Mouse (Mus musculus) mature B cell (primary cell): ENCODE measurements around the gene Gm45713.
"Not testable (repeated sequence)": the region's sequence is repeated elsewhere in the genome, so short reads cannot be mapped to it uniquely, and the experiment has no call there.

Experiments used
- in situ Hi-C: fragments of 300-500 bp; cut with MboI; formaldehyde crosslinking; loops from 2 replicates; pipeline ENCODE4 v1.14.3; 2019

Gene Gm45713

GRCm38 (mm10) chr7:45098541-45099240 lies 37.3 kb downstream of the Gm45713 start:
- in situ Hi-C loops: no loop called here

DNA sequence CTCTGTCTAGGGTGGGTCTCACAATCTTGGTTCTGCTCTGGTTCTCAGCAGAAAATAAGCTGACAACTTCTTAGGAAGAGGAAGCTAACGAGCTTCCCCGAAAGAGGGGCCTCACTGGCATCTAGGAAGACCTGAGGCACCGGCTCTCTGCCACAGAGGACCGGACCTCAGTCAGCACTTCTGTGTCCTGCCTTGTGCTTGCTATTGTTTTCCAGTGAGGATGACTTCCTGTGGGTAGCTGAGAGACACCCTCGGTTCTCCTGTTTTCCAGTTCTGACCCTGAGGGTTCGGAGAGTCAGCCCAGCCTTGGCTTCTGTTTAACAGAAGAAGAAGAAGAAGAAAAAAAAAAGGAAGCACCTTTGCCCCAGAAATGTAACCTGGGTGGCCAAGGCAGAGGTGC lies 38.6 kb downstream of the Gm45713 start:
- in situ Hi-C loops: no loop called here

- in situ Hi-C loops: not testable (repeated sequence)
Measured at GRCm38 (mm10) chr7:45095965-45096364, 40.1 kb downstream of the Gm45713 start.

GRCm38 (mm10) chr7:45095367-45095766 lies 40.7 kb downstream of the Gm45713 start:
- in situ Hi-C loops: no loop called here

DNA sequence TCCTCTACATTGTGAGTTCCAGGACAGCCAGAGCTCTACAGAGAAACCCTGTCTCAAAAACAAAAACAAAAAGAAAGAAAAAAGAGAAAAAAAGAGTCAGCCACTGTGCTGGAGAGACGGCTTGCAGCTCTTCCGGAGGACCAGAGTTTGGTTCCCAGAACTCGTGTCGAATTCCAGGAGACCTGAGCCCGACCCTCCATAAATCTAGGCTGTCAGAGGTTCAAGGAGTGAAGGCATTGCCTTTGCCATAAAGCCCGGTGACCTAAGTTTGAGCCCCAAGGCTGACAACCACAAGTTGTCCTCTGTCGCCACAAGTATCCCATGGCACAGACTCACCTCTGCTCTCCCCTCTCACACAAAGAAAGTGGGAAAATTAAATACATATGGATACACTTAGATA lies 41.9 kb downstream of the Gm45713 start:
- in situ Hi-C loops: no loop called here

GRCm38 (mm10) chr7:45093516-45093905 lies 42.5 kb downstream of the Gm45713 start:
- in situ Hi-C loops: no loop called here

GRCm38 (mm10) chr7:45092828-45093515 lies 43.1 kb downstream of the Gm45713 start:
- in situ Hi-C loops: no loop called here

GRCm38 (mm10) chr7:45092048-45092447 lies 44.0 kb downstream of the Gm45713 start, which contains the start of gene Rcn3:
Gene Rcn3 (minus strand): TSS chr7:45092221.
- in situ Hi-C loops: no loop called here

GRCm38 (mm10) chr7:45091001-45091990 lies 44.7 kb downstream of the Gm45713 start:
- in situ Hi-C loops: no loop called here

- in situ Hi-C loops: no loop called here
Measured at GRCm38 (mm10) chr7:45090251-45090977, 45.6 kb downstream of the Gm45713 start.

GRCm38 (mm10) chr7:45088597-45088996 lies 47.4 kb downstream of the Gm45713 start:
- in situ Hi-C loops: loop anchor here (5.0 kb wide), 1 partner anchor 44 kb away; no protein-coding TSS in a partner anchor

DNA sequence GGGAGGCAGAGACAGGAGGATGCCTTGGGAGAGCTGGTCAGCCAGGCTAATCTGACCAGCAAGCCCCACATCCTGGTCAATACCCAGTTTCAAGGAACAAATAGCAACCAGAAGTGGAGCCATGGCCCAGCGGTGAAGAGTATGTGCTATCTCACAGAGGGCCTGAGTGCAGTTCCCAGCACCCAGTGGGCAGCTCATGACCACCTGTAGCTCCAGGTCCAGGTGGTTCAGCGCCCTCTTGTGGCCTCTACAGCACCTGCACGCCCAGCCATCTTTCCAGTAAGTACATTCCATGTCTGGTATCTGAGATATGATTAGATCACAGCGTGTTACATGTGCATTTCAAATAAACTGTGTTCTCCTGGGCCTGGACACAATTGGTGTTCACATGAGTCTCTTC lies 49.9 kb downstream of the Gm45713 start:
- in situ Hi-C loops: loop anchor here (5.0 kb wide), 1 partner anchor 46 kb away; no protein-coding TSS in a partner anchor

GRCm38 (mm10) chr7:45083300-45083890 lies 52.6 kb downstream of the Gm45713 start:
- in situ Hi-C loops: no loop called here

DNA sequence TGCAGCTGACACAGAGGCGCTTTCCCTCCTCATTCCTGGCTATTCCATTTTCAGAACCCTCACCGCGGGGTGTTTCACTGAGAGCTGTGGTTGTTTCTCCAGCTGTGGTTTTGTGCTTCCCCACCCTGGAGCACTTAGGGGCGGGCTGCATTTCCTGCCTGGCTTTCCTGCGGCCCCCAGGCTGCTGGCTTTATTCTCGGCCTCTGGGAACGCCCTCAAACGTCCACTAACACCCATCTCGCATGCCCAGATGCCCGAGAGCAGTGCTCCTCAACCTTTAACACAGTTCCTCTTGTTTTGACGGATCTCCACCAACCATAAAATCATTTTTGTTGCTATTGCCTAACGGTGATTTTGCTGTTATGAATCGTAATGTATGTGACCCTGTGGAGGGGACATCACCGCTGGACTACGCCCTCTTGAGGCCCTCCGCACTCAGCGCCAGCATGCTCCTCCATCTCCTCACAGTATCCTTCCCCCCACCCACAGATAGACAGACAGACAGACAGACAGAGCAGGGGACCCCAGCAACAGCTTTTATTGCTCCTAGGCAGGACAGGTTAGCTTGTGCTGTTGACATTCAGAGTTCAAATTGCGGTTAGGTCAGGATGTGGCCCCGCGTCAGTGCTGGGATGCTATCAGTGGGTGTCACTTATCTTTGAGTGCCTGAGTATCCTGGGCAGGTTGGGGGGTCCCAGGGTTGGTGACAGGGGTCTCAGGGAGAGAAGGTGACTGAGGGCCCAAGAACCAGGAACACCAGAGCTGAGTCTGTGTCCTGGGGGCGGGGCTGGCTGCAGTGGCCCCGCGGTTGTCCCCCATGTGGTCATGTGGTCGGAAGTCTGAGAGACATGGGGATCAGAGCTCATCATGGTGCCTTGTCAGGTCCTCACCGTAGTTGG lies 53.4 kb downstream of the Gm45713 start:
- in situ Hi-C loops: no loop called here

- in situ Hi-C loops: no loop called here
Measured at GRCm38 (mm10) chr7:45081016-45081415, 55.0 kb downstream of the Gm45713 start.

DNA sequence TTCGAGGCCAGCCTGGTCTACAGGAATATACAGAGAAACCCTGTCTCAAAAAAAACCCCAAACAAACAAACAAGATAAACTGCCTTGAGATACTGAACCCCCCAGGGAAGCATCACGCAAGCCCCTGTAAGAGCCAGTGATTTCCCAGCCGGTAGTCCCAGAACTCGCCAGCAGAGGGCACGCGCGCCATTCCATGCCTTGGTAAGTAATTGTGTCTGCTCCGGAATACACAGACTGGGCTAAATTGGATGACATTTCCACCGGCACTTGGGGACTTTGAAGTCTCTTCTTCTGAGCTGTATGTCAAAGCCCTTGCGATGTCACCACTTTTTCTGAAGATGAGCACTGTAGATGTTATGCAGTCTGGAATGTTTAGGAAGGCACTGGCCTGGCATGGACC lies 56.2 kb downstream of the Gm45713 start:
- in situ Hi-C loops: no loop called here

- in situ Hi-C loops: no loop called here
Measured at GRCm38 (mm10) chr7:45078513-45078912, 57.5 kb downstream of the Gm45713 start.

GRCm38 (mm10) chr7:45077829-45078228 lies 58.2 kb downstream of the Gm45713 start:
- in situ Hi-C loops: no loop called here

- in situ Hi-C loops: no loop called here
Measured at GRCm38 (mm10) chr7:45077322-45077721, 58.7 kb downstream of the Gm45713 start.

- in situ Hi-C loops: no loop called here
Measured at GRCm38 (mm10) chr7:45076501-45076900, 59.5 kb downstream of the Gm45713 start.
